Mouse (Mus musculus) myocyte (in vitro differentiated cells): ENCODE results near the gene Rps6ka6.

Experiments used
- CEBPB ChIP-seq: IDR thresholded peaks from 2 replicates; pipeline ENCODE4 v1.6.1; 2011; ENCODE audit warnings: mild to moderate bottlenecking, moderate library complexity; ENCODE audit not compliant: poor library complexity, insufficient read depth, severe bottlenecking
- E2F4 ChIP-seq: IDR thresholded peaks from one replicate; pipeline ENCODE4 v1.6.1; 2011; ENCODE audit warnings: mild to moderate bottlenecking, control low read depth, moderate library complexity; ENCODE audit not compliant: insufficient read depth
- MAX ChIP-seq: IDR thresholded peaks from one replicate; pipeline ENCODE4 v1.6.1; 2011; ENCODE audit warnings: low read depth, mild to moderate bottlenecking, control low read depth
- MYOD1 ChIP-seq, 3 experiments: IDR thresholded peaks; one replicate each; pipeline ENCODE4 v1.6.1; 2011; ENCODE audit warnings: control low read depth in 2 of 3, low read depth in 2 of 3, mild to moderate bottlenecking in 2 of 3, moderate library complexity in 1 of 3; ENCODE audit not compliant: insufficient read length in 2 of 3, control insufficient read depth in 1 of 3
- MYOG ChIP-seq, 3 experiments: IDR thresholded peaks; one replicate each; pipeline ENCODE4 v1.6.1; 2011; ENCODE audit warnings: control low read depth in 2 of 3, low read depth in 2 of 3, mild to moderate bottlenecking in 2 of 3; ENCODE audit not compliant: insufficient read length in 2 of 3, control insufficient read depth in 1 of 3, insufficient read depth in 1 of 3
- POLR2A ChIP-seq: IDR thresholded peaks from one replicate; pipeline ENCODE4 v1.6.1; 2011; ENCODE audit warnings: low read depth, mild to moderate bottlenecking, control low read depth, moderate library complexity; ENCODE audit not compliant: insufficient read length
- POLR2AphosphoS2 ChIP-seq: IDR thresholded peaks from one replicate; pipeline ENCODE4 v1.6.1; 2011; ENCODE audit warnings: low read depth, control low read depth; ENCODE audit not compliant: insufficient read length
- REST ChIP-seq: IDR thresholded peaks from one replicate; pipeline ENCODE4 v1.6.1; 2011; ENCODE audit warnings: mild to moderate bottlenecking, control low read depth, moderate library complexity; ENCODE audit not compliant: insufficient read depth, insufficient read length
- SRF ChIP-seq: IDR thresholded peaks from one replicate; pipeline ENCODE4 v1.6.1; 2011; ENCODE audit warnings: low read depth; ENCODE audit not compliant: control insufficient read depth, insufficient read length
- TCF12 ChIP-seq: IDR thresholded peaks from one replicate; pipeline ENCODE4 v1.6.1; 2011; ENCODE audit warnings: mild to moderate bottlenecking, control low read depth; ENCODE audit not compliant: poor library complexity, insufficient read depth, severe bottlenecking
- TCF3 ChIP-seq: IDR thresholded peaks from one replicate; pipeline ENCODE4 v1.6.1; 2011; ENCODE audit warnings: low read depth, control low read depth; ENCODE audit not compliant: insufficient read length
- USF1 ChIP-seq: IDR thresholded peaks from one replicate; pipeline ENCODE4 v1.6.1; 2011; ENCODE audit warnings: low read depth, mild to moderate bottlenecking, control low read depth, moderate library complexity

- no peak for TF ChIP-seq TCF3
- no peak for TF ChIP-seq TCF12
- no peak for TF ChIP-seq POLR2AphosphoS2
- no peak for TF ChIP-seq POLR2A
- no peak for TF ChIP-seq USF1
- no peak for TF ChIP-seq MAX
- no peak for TF ChIP-seq MYOG (IDR thresholded peaks at IDR 0.05; ENCODE audit: control insufficient read depth in 1 of 3, insufficient read depth in 1 of 3, insufficient read length in 2 of 3, low read depth in 2 of 3)
- TF ChIP-seq CEBPB: no peak
- TF ChIP-seq SRF: no peak
- no peak for TF ChIP-seq MYOD1 (IDR thresholded peaks at IDR 0.05; ENCODE audit: control insufficient read depth in 1 of 3, insufficient read length in 2 of 3, low read depth in 2 of 3)
- no peak for TF ChIP-seq REST
- no peak for TF ChIP-seq E2F4
Measured at GRCm38 (mm10) chrX:111518206-111518605, 19.6 kb downstream of the Rps6ka6 start.
